Mouse (Mus musculus): ENCODE measurements around the gene Prox1.

- TF ChIP-seq CTCF (IDR thresholded peaks at IDR 0.05; ENCODE audit: extremely low read depth, insufficient read length, insufficient replicate concordance, low read depth, low read length) (no peak), POLR2A (IDR thresholded peaks at IDR 0.05; ENCODE audit: low read depth, low read length) (no peak)
These were observed 63.7 kb downstream of the Prox1 start for GRCm38 (mm10) chr1:190106674-190107420.
